Mouse (Mus musculus) E14TG2a.4 (cell line): ENCODE measurements around the gene Plpp1.

Experiments used
- CTCF ChIP-seq: conservative IDR thresholded peaks from 2 replicates; pipeline ENCODE4 v1.5.1; 2014; ENCODE audit warnings: low read length
- NANOG ChIP-seq: IDR thresholded peaks from 2 replicates; pipeline ENCODE4 v1.6.1; 2014; ENCODE audit warnings: borderline replicate concordance, low read length, mixed read lengths

DNA sequence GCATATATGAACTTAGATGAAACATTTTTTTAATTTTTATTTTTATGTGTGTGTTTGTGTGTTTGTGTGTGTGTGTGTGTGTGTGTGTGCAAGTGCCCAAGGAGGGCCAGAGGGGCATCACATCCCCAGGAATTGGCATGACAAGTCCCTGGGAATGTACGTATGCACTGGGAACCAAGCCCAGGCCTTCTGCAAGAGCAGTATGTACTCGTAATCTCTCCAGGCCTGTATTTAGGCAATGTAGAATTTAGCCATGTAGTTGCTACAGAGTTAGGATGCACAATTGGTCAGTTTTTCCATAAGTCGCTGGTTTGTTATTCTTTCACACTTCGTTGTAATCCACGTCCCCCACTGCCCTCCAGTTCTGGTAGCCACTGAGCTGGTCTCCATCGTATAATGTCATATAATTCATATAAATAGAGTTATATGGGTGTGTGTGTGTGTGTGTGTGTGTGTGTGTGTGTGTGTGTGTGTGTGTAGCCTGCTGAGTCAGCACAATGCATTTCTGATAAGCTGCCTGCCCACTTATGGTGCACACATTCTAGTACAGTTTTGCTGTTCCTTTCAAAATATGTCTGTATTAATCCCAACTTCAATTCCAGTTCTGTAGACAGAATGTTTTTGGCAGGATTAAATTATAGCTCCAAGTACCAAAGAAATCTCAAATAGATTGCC lies 22.8 kb downstream of the Plpp1 start:
- TF ChIP-seq CTCF (no peak), NANOG (no peak)
